Mouse (Mus musculus) ovary, postnatal 10 days (tissue): ENCODE results near the gene Lmntd2.
"Not testable (repeated sequence)": the region's sequence is repeated elsewhere in the genome, so short reads cannot be mapped to it uniquely, and the experiment has no call there.

ENCODE experiments used
- DNase-seq: peaks from one replicate; pipeline ENCODE4 v3.0.0; 2022; ENCODE audit warnings: low spot score

The Lmntd2 gene

DNA sequence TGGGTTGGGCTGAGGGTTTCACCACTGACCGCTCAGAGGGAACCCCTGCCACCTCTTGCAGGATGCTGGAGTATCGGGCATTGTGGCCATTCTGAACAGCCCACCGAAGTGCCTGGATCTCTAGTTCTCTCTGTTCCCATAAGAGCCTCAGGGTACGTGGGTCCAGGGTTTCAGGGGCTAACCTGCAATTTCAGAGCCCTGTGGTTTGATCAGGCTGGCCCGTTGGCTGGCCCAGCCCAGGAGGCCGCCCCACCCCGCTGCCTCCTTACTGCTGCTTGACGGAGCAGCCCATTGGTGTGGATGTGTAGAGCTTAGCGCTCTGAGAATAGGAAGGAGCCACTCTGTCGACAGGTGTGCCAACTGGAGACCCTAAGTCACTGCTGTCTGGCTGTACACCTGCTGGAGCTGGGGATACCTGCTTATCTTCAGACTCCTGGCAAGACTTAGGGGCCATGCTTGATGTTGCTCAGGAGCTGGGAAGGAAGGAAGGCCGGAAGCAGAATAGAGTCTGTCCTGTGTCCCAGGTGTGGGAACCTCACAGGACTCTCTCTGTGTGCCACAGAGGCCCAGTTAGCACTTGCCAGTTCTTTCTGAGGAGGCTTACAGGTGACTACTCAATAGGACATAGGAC is at the start of gene Lmntd2:
Gene Lmntd2, minus strand, starts transcription at position 476 of the 631 bp plus-strand sequence.
- DNase-seq, result no peak

DNA sequence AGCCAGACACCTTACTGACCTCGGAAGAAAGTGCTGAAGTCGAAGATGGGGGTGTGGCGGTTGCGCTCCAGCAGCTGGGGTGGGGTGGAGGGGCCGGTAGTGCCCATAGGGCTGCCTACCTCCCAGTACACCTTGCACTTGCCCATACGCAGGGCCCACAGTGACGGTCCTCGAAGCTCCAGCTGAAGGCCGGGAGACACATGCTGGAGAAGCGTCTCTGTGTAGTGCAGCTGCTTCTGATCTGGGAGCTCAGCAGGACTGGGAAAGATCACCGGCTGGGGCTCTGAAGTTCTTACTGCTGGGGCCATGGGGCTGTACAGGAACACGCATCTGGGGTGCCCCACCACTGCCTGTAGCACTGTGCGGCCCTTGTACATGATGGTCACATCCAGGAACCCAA is 49.8 kb upstream of the Lmntd2 start:
- DNase-seq, result no peak

DNA sequence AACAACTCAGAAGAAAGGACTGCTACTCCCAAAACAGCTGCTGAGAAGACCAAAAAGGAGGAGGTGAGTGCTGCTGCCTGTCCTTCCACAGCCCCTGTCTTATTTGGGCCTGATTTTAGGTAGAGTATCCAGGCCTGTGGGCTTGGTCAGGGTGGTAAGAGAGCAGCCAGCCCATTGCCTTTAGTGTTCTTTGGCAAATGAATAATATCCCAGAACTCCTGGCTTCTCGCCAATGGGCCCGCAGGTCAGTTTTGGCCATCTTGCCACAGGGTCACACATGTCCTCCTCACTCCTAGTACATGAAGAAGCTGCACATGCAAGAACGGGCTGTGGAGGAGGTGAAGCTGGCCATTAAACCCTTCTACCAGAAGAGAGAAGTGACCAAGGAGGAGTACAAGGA is 47.6 kb upstream of the Lmntd2 start:
- no peak for DNase-seq

DNA sequence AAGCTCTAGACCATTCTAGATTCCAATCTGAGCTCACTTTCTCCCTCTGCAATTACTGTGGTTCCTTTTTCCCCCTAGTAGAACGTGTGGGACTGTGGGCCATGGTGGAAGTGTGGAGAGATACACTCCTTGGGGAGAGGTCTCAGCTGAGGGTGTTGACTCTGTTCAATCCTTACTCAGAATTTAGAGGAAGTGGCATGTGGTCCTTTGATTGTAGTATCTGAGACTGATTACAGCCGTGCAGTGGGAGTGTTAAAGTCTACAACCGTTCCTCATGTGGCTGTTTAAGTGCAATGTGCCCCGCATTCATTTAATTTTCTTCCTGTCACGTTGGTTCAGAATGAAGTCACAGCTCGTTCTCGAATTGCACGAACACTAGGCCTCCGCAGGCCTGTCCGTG is 42.3 kb upstream of the Lmntd2 start:
- no peak for DNase-seq

DNA sequence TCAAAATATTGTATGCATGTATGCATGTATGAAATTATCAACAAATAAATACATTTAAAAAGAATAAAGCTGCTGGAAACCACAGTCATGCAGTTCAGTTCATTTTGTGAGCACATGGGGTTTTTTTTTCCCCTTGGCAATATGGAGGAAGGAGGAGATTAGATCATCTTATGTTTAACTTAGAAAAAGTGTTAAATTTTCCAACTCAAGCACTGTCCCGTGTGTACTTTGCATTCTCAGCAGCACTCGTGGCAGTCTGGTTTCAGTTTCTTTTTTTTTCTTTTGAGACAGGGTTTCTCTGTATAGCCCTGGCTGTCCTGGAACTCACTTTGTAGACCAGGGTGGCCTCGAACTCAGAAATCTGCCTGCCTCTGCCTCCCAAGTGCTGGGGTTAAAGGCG is 36.6 kb upstream of the Lmntd2 start:
- DNase-seq, result not testable (repeated sequence)

DNA sequence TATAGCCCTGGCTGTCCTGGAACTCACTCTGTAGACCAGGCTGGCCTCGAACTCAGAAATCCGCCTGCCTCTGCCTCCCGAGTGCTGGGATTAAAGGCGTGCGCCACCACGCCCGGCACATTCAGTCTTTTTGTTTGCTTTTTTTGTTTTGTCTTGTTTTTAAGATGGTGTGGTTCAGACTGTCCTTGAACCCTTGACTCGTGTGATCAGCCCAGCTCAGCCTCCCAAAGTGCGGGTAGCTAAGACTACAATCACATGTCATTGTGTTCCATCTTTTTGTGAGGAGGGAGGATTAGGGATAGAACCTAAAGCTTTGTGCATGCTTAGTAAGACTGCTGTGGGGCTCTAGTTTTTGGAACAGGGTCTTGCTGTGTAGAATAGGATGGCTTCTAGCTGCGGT is 17.7 kb upstream of the Lmntd2 start:
- DNase-seq, result no peak

DNA sequence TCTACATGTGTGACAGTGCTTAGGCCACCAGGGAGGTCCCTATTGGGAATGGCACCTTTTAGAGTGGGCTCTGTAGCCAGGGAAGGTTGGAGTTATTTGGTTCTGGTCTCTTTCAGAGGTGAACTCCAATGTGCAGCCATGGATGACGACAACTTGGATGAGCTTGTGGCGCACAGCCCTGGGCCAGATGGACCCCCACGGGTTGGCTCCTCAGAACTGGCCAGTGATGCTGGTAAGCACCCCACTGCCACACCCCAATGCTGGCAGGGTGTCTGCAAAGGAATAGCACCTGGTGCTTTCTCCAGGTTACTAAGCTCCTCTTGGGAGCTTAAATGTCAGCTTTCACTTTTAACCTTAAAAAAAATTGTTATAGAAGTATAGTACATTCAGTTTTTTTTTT is 17.2 kb upstream of the Lmntd2 start:
- no peak for DNase-seq

DNA sequence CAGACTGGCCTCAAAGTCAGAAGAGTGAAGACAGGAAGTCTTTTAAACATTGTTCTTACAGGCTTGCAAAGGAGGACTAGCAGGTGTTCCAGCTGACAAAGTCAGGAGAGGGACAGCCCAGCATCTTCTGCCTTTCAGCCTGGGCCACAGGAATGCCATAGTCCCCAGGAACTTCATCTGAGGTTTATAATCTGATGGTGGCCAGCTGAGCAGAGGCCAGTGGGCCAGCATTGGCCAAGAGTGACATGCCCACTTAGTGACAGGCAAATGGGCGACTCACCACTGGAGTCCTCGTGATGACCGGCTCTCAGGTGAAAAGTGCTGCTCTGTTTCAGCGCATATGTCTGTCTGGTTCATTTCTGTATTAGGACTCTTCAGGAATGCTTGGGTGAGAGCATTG is 16.7 kb upstream of the Lmntd2 start:
- DNase-seq, result no peak

DNA sequence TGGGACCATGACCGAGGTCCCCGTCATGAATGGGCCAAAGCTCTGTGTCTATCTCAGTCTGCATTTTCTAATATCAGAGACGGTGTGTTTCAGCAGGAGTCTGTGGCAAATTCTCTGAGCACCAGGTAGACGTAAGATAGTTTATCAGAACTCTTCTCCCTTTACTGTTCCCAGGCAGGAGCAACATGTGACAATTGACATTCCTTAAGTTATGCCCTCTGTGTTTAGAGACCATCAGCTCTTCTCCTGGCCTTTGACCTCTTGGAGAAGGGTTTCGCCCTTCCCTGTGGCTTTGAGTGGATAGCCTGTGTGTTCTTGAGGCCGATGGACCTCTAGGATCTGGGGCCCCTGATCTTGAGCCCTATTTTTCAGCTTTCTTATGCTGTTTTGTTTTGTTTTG is 15.8 kb upstream of the Lmntd2 start:
- no peak for DNase-seq

DNA sequence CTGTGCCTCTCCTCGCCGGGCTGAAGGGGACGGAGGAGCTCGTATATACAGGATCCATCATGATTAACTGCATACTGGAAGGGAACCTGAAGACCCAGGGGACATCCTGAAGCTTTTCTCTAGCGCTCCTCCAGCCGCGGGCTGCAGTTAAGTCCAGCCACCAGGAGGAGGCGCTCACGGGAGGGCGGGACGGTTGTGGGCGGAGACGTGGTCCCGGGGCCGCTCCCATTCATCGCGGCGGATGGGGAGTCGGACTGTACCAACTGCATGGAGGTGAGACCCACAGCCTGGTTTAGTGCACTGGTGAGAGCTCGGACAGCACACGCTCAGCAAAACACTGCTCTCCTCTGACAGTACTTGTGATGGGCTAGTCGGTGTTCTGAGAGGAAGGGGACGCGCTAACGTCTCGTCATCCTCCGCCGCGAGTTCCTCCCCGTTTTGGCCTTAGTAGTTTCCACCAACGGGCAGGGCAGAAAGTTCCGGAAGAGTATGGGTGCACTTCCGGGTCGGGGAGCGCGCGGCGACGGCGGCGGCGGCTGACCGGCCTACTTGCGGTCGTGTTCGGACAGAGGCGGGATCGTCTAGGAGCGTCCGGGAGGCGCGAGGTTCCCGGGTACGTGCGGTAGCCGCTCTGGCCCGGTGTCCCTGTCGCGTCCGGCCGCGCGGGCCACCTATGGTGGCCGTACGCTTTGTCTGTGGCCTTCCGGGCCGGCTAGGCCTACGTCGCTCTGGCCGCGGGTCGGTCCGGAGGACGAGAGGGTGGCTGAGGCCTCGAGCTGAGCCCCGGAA is 14.6 kb upstream of the Lmntd2 start, which contains the start of gene Phrf1:
Gene Phrf1, plus strand, starts transcription at position 506 of the 789 bp plus-strand sequence.
- peak; percentile 94 for DNase-seq

DNA sequence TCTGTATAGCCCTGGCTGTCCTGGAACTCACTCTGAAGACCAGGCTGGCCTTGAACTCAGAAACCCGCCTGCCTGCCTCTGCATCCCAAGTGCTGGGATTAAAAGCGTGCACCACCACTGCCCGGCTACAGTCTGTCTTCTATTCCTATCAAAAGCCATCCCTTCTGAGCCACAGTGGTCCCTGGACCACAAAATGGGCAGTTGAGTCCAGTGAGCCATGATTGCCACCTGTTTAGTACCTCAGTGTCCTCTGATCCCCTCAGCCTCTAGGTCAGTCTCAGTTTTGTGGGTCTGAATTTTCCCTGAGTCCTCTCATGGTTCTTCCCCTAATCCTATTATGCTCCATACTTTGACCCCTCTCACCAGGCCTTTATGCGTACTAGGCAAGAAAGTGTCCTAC is 13.9 kb upstream of the Lmntd2 start:
- no peak for DNase-seq

DNA sequence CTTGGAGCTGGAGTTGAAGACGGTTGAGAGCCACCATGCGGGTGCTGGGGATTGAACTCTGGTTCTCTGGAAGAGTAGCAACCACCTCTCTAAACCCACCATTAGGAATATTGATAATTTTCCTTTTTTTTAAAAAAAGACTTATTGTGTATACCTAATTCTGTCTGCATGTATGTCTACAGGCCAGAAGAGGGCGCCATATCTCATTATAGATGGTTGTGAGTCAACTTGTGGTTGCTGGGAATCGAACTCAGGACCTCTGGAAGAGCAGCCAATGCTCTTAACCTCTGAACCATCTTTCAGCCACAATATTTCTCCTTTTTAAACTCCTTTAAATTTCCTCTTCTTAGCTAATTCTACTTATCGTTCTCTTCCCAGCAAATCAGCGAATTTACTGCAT is 12.7 kb upstream of the Lmntd2 start:
- no peak for DNase-seq

DNA sequence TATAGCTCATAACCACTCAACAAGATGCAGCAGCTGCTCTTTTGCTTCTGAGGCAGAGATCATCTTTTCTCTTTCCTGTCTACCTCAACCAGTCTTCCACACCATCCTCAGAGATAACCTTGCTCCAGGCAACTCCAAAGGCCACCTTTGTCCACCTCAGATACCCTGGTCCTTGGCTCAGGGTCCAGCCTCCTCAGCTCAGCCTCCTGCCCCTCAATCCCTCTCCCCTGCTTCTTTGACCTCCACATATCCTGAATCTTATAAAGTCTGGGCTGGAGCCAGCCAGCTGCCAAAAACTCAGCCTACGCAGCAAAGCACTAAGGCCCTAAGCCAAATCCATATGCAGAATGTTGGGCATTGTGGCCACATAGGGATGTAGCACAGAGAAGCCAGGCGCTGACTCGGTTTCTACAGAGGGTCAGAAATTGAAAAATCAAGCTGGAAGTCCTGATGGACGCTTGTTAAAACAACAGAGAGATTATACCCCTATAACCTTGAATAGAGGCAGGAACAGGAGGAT is 8.9 kb upstream of the Lmntd2 start:
- no peak for DNase-seq

DNA sequence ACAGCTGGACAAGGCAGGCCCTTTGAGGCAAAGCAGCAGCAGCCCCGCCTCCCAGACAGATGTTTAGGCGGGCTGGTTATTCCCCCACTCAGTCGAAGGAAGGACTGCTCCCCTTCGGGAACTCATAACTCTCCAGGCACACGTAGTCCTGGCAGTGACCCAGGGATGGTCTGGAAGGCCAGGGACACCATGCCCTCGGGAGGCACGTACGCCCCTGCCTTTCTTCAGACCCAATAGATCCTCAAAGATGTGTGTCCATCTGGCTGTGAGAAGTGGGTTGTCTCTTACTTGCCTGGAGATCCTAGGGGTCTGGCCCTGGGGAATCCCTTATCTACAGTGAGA is 8.2 kb upstream of the Lmntd2 start:
- no peak for DNase-seq

DNA sequence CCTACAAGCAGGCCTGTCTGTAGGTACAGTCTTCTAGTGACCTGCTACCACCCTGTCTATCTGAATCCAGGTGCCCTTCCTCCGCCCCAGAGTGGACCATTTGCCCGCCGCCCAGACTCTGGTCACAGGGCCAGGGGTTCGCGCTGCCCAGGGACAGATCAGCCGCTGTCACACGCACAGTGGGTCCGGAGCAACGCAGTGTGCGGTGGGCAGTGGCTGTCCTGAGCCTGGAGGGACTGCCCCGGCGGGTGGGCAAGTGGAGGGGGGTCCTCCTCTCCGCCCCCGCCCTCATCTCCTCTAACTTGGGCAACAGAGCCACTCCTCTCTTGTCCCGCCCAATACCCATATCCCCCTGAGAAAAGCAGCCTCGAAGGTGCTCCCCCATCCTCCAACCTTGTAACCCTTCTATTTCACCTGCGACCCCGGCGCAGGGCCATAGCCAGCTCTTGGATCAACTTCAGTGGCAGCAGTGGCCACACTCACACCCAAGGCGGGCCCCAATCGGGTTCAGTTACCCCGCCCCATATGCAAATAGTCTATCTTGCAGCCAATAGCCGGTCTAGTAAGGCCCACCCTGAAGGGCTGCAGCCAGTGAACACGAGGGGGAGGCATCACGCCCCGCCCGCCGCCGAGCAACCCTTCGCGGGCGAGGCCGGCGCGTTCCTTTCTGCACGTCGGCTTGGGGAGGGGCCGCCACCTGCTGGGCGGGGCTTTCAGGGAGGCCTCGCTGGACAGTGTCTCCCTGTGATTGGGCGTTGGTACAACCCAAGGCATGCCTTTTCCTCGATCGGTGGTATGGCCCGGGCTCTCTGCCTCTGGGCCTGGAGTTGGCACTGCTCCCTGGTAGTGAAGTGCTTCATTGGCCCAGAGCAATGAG is 7.6 kb upstream of the Lmntd2 start:
- peak; percentile 90 for DNase-seq

DNA sequence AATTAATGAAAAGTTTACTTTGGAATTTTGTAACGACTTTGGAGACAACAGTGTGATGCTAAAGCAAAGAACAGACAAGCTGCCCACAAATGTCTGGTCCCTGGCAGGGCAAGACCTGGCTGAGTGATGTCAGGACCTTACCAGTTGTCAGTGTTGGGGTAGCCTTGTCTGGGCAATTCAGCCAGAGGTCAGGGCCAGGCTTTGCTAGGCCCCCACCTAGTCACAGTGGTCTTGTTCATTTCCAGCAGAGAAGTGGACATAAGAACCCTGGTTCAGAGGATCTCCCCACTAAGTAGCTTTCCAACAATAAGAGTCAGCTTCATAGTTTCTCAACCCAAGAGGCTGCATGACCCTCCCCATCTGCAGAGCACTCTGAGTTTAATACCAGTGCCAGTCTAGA is 6.5 kb upstream of the Lmntd2 start:
- DNase-seq, result no peak

DNA sequence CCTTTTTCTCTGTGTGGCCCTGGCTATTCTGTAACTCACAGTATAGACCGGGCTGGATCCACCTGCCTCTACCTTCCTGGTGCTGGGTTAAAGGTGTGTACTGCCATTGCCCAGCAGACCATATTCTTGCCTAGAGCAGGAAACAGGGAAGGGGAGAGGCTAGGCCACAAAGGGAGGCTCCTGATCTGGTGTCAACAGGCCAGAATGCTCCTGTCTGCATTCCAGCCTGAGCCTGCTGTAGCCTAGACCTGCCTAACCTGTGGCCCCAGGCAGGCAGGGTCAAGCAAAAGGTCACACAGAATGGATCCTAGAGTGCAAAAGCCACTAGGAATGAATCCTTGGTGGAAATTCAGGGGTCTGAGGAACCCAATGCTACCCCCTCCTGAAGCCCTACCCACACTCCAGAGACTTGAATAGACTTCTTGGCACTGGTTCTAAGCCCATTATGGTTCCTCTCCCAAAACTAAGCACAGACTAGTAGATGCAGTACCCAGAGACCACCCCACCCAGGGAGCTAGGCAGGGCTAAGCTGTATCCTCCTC is 5.7 kb upstream of the Lmntd2 start:
- DNase-seq, result no peak

DNA sequence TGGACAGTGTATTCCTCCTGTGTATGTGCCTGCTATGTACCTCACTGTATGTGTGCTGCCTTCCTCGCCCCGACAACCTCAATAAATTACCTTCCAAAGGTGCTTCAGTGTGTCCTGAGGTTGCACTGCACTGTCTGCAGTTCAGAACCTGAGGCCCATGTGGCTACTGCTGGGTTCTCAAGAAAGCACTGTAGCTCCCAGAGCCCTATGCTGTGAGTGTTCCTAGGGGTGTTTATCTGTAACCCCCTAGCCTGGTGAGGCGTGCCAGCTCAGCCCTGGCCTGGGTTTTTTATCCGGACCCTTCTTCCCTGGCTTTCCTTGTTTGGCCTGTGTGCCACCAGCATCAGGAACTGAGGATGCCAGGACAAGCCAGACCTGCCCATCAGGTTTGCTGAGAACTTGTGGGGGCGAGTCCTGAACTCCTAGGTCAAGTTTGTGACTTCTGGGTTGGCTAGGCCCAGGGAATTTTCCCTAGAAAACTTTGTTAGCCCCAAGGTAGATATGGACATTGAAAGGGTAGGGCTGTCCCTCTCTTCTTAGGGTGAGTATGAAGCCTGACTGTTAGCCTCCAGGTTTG is 4.8 kb upstream of the Lmntd2 start:
- no peak for DNase-seq

DNA sequence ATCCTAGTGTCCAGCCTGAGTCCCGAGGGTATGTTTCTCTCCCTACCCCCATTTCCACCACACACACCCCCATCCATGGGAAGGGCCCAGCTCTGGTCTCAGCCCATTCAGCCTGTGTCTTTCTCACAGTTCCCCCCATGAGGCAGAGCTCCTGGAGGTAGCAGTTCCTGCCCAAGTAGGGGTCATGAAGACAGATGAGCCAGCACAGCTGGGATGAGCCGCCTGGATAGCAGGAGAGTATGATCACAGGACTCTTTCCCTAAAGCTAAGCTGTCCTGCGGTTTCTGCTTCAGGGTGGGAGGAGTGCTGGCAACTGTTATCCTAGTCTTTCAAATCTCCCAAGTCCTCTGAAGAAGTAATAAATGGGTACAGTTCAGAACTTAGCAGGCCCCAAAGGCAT is 4.3 kb upstream of the Lmntd2 start:
- DNase-seq, result no peak

DNA sequence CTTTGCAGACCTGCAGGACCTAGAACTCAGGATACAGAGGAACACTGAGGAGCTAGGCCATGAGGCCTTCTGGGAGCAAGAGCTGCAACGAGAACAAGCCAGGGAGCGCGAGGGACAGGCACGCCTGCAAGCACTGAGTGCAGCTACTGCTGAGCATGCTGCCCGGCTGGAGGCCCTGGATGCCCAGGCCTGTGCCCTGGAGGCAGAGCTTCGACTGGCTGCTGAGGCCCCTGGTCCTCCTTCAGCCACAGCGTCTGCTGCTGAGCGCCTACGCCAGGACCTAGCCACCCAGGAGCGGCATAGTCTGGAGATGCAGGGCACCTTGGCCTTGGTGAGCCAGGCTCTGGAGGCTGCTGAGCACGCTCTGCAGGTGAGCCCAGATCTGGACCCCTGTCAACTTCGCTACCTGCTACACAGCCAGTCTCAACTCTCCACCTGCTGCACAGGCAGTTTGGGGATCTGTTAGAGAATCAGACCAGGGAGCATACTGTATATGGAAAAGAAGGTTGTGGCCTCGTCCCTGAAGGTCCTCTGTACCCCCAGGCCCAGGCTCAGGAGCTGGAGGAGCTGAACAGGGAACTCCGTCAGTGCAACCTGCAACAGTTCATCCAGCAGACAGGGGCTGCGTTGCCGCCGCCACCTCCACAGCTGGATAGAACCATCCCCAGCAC is 3.6 kb upstream of the Lmntd2 start:
- DNase-seq, result no peak

DNA sequence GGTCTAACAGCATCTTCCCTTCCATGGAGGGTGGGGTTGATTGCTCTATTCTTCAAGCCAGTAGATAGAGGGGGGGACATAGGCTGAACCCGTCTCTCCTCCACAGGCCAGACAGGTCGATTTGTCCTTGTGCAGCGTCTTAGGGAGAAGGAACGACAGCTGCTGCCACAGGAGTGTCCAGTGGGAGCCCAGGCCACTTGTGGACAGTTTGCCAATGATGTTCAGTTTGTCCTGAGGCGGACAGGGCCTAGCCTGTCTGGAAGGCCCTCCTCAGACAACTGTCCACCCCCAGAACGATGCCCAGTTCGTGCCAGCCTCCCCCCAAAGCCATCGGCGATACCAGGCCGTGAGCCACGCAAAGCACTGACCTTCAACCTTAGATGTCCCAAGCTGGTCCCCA is 3.0 kb upstream of the Lmntd2 start:
- DNase-seq, result no peak
